Mouse (Mus musculus) stomach, adult 2 months (tissue): ENCODE data around the gene Klhl40. TPM values are rescaled to one million over a fixed set of nuclear protein-coding genes. Genes with fewer than 3 reads are reported as not detected.

ENCODE experiments used
- polyA plus RNA-seq: library from polyadenylated mRNA; depleted of rRNA; stranded (reverse); fragments of >200 nt; gene quantifications from 2 replicates; pipeline ENCODE4 v1.2.3, GENCODE M21; 2012; rRNA removed

The Klhl40 gene
- 1.4 and 2.0 TPM in 2 replicates for polyA plus RNA-seq

DNA sequence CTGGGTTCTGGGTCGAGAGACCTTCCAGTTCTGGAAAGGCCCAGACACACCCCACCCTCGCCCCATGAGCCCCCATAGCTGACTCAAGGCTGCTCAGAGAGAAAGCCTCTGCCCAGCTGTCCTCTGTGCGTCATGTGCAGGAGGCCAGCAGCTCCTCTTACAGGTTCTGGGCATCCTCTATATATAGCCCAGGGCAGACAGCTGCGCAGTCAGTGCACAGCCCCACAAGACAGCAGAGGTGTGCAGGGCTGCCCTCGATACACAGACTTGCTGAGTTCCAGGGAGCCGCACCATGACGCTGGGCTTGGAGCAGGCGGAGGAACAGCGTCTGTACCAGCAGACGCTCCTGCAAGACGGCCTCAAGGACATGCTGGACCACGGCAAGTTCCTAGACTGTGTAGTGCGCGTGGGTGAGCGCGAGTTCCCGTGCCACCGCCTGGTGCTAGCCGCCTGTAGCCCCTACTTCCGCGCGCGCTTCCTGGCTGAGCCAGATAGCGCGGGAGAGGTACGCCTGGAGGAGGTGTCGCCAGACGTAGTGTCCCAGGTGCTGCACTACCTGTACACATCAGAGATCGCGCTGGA lies at the start of gene Klhl40:
TSS of gene Klhl40 (plus strand) at position 124 of the 582 bp plus-strand sequence.

DNA sequence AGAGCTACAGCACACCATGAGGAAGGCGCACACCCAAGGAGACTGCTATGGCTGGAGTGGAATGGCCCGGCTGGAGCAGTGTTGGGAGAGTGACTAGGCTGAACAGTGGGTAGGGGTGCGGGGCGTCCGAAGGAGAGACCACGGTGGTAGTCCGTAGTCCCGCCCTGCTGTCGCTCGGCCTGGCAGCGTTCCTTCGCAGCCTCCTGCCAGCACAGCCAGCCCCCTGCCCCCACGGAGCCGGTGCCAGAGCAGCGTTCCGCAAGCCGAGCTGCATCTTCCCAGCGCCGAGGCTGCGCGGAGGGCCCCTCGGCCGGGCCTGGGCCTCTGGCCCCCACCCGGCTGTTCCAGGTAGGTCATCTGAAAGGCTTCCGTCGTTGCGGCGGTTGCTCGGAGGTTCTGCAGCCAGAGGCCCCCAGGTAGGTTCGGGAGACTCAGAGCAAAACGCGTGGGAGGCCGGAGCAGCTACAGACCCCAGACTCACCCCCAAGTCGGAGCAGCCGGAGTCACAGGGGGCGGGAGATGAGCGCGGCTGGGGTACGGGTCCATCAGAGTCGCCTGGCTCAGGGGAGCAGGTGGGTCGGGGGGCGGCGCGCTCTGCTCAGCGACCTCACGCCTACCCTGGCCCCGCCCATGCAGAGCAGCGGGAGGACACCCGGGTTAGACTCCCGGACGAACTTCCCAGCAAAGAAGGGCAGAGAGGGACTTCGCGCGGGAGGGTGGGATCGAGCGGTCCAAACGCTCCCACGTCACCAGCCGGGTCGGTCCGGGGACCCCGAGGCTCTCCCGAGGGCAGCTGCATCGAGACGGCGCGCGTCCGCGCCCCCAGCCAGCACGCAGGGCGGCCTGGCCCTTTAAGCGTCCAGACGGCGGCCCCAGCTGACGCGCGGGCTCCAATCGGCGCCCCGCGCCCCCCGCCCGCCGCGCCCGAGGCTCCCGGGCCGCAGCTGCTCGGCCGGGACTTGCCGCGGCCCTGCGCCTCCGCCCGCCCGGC lies 18.0 kb upstream of the Klhl40 start, which contains the start of gene Zfp651:
TSS of gene Zfp651 (plus strand) at position 240 of the 991 bp plus-strand sequence.

DNA sequence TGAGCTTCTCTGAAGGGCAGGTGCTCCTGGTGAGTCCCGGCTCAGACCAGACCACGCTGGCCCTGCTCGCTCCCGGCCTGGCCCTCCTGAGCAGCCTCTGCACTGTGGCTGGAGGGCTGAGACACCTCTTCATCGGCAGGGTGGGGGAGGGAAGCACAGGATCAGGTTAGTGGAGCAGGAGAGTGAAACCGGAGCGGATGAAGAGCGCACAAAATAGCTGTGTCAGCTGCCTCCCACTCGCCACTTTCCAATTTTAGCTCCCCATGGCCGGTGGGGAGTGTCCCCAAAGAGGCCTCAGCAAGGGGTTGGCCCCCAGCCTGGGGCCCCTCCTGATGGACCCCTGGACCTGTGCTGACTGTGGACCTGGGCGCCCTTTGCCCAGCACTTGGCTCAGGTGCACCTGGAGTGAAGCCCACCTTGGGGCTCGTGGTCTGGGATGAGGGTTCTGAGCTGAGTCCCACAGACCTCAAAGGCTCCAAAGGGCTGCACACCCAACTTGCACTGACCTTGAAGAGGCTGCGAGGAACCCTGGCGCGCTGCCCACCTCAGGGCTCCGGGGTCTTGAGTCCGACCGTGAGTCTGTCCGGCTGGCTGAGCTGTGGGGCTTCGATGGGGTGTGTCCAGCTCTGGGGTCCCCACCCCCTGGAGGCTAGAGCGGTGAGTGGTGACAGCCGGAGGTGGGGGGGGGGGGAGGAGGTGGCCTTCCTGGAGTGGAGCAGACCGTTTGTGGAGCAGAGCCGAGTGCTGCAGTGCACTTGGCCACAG lies 14.5 kb downstream of the Klhl40 start, which contains the start of gene Hhatl:
TSS of gene Hhatl (minus strand) at position 751 of the 765 bp plus-strand sequence.

Other genes starting within 250 kb of the Klhl40 start
- 0.06 TPM in 1 of 2 replicates, not detected in the other for gene Lyzl4, start 135.5 kb upstream of the Klhl40 start, polyA plus RNA-seq
- gene Vipr1, start 134.9 kb upstream of the Klhl40 start, polyA plus RNA-seq: 0.67 and 1.1 TPM in 2 replicates
- gene Sec22c, start 72.1 kb upstream of the Klhl40 start, polyA plus RNA-seq: 3.5 and 3.7 TPM in 2 replicates
- 6.1 and 7.1 TPM in 2 replicates for gene Ss18l2, start 67.3 kb upstream of the Klhl40 start, polyA plus RNA-seq
- gene Nktr, start 58.4 kb upstream of the Klhl40 start, polyA plus RNA-seq: 10.8 and 14.6 TPM in 2 replicates
- gene Zfp651, start 18.3 kb upstream of the Klhl40 start, polyA plus RNA-seq: 23.5 and 24.2 TPM in 2 replicates
- gene Hhatl, start 14.9 kb downstream of the Klhl40 start, polyA plus RNA-seq: 2.0 and 6.0 TPM in 2 replicates
- gene Ccdc13, start 61.9 kb downstream of the Klhl40 start, polyA plus RNA-seq: 0.49 TPM in 1 of 2 replicates, not detected in the other
- 8.6 and 12.6 TPM in 2 replicates for gene Higd1a, start 80.8 kb downstream of the Klhl40 start, polyA plus RNA-seq
- gene Ackr2, start 120.7 kb downstream of the Klhl40 start, polyA plus RNA-seq: 0.63 and 1.2 TPM in 2 replicates
- 0.51 and 0.56 TPM in 2 replicates for gene Cyp8b1, start 138.7 kb downstream of the Klhl40 start, polyA plus RNA-seq
- 0.76 and 1.1 TPM in 2 replicates for gene Fam198a, start 173.4 kb downstream of the Klhl40 start, polyA plus RNA-seq
- 7.2 and 9.6 TPM in 2 replicates for gene Pomgnt2, start 219.5 kb downstream of the Klhl40 start, polyA plus RNA-seq